Mouse (Mus musculus) frontal cortex, postnatal 14 days (tissue): ENCODE measurements around the gene Cst12.
"Not testable (repeated sequence)": the region's sequence is repeated elsewhere in the genome, so short reads cannot be mapped to it uniquely, and the experiment has no call there.

ENCODE experiments used
- DNase-seq, 2 experiments: peaks; one replicate each; pipeline ENCODE4 v3.0.0; 2022; ENCODE audit warnings: low spot score in 2 of 2

Gene Cst12

DNA sequence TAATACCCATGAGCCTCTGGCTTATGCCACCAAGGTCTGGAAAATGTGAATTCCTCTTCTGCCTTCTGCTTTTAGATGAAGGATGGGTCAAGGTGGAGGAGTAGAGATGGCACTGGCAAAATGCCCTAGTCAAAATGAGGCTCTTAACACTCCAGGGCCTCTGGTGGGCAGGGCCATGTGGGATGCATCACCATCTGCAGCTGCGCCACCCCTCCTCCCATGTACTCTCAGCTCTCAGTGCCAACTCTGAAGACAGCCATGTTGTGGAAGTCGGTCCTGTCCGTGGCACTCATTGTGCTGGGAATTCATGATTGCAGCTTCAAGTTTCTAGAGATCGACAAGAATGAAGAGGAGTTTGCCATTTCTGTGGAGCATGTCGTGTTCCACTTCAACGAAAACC lies at the start of gene Cst12:
Cst12 (plus strand) TSS at position 220 of the 400 bp plus-strand sequence.
- DNase-seq, result no peak

GRCm38 (mm10) chr2:148743001-148743400 lies 46.2 kb upstream of the Cst12 start:
- peak in 1 of 2 experiments; percentile 18 for DNase-seq

DNA sequence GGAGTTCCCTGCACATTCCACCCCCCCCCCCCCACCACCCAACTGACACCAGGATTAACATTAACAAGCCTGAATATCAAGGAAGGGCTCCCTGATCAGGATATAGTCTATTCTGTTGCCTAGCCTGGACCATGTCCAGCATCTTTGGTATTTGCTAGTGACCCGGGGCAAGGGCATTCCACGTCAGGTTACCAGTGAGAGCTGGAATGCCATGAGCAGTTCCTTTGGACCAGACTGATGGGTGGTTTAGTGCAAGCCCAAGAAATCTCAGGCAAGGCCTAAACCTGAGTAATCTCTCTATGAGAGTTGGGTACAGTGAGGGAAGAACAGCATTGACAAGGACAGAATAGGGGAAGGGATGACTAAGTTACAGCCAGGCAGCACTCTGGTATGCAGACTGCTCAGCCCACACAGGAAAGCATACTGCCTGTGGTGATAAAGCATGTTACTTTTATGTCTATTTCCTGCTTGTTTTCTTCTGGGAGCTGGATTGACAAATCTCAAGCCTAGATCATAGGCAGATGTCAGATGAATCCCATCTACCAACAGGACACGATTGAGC lies 45.2 kb upstream of the Cst12 start:
- no peak for DNase-seq

- no peak for DNase-seq
Measured at GRCm38 (mm10) chr2:148750058-148750457, 39.1 kb upstream of the Cst12 start, which contains the start of gene Cstl1. Cstl1 (plus strand) TSS chr2:148750358.

GRCm38 (mm10) chr2:148751893-148752813 lies 37.0 kb upstream of the Cst12 start:
- peak; percentile 28 to 61 for DNase-seq

GRCm38 (mm10) chr2:148754310-148754846 lies 34.8 kb upstream of the Cst12 start:
- no peak for DNase-seq

DNA sequence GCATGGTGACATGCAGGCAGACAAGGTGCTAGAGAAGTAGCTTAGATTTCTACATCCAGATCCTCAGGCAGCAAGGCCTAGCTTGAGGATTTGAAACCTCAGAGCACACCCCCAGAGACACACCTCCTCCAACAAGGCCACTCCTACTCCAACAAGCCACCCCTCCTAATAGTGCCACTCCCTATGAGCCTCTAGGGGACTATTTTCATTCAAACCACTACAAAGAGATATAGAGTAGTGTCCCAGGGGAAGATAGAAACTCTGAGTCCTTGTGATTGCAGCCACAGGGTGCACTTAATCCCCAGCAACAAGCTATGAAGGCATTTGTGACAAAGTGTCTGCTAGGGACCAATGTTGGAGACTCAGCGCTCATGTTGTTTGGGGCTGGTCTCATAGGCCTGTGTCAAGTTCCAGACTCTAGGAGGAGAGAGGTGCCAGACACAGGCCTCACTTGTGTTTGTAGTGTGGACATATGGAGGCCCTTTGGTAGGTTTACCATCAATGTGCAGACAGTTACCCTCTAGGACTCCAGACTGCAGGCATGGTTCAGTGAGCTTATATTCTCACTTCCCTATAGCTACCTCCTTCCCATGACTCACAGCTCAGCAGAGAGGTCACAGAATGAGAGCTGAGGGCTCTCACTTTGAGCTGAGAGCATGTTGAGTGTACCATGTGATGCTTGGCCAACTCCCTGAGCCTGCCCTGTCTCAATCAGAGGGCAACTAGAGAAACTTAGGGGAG lies 25.3 kb upstream of the Cst12 start:
- no peak for DNase-seq

GRCm38 (mm10) chr2:148771397-148771796 lies 17.8 kb upstream of the Cst12 start, which contains the start of gene Cst11:
Cst11 (minus strand) TSS chr2:148771497.
- DNase-seq, result not testable (repeated sequence)

DNA sequence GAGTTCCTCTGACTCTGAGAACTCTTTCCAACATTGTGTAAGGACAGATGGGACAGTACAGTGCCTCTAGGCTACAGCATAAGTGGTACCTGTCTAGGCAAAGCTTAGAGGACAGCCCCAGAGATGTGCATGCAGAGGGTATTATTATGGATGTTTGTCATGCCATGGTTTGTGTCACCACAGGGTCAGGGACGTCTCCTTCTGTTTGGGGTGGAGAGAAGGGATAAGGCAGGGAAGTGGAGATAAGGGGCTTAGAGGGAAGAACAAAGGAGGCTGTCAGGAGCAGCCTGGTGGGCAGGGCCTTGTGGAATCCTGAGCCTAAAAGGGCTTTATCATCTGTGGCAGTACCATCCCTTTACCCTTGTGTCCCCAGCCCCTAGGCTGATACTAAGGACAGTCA lies 7.5 kb upstream of the Cst12 start, which contains the start of gene 8030411F24Rik:
8030411F24Rik (plus strand) TSS at position 301 of the 400 bp plus-strand sequence.
- no peak for DNase-seq

DNA sequence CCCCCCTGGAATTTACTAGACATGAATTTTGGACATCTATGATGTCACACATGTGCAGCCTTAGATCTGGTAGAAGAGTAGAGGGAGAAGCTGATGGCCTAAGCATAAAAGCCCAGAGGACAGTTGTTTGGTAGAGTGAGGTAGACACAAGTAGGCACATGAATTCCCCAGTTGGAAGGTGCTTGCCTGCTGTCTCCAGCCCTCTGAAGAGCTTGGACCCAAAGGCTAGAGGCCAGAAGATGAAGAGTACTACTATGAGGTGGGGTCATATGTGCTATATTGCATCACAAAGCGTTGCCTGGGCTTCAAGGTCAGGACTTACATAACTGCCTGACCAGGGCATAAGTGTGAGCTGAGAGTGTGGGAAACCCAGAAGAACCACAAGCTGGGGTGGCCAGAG lies 9.3 kb downstream of the Cst12 start, which contains the start of gene Cst8:
Cst8 (plus strand) TSS at position 301 of the 400 bp plus-strand sequence.
- DNase-seq, result no peak

- DNase-seq, result no peak
Measured at GRCm38 (mm10) chr2:148801491-148801921, 12.3 kb downstream of the Cst12 start.

GRCm38 (mm10) chr2:148806696-148807095 lies 17.5 kb downstream of the Cst12 start:
- no peak for DNase-seq

- no peak for DNase-seq
Measured at GRCm38 (mm10) chr2:148819909-148820308, 30.7 kb downstream of the Cst12 start, which contains the start of gene Cst13. Cst13 (plus strand) TSS chr2:148820081.

DNA sequence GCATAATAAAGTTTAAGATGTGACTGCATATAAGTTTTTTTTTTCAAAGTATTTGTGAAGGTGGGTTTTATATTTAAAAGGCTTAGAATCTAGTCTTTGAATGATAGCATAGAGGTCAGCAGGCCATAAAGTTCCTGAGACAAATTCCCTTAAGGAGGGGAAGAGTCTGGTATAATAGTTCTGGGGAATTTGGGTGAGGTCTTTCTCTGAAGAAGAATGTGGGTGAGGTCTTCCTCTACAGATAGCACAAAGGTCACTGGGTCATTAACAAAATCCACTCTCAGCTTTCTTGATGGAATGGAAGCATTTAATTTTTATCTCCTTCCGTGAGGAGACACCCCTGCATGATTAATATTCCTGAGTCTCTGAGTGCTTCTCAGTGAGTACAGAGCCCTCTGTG lies 36.8 kb downstream of the Cst12 start:
- DNase-seq, result no peak

DNA sequence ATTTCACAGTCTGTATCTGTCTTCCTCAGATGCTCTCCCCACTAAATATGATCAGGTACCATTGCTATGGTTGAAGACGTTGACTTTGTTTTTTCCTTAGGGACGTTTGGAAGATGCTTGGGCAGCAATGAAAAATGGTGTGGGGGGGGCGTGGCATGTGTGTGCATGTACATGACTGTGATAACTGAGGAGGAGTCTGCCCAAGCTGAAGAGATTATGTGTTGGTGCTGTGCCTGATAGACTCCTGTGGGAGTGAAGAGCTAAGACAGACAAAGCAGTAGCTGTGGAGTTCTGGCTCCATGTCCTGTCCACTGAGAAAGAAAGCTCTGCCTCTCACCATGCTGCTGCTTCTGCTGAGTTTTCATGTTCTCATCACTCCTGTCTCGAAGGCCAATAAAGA lies 45.8 kb downstream of the Cst12 start, which contains the start of gene Cst9:
Cst9 (plus strand) TSS at position 236 of the 400 bp plus-strand sequence.
- no peak for DNase-seq

GRCm38 (mm10) chr2:148838075-148838777 lies 49.1 kb downstream of the Cst12 start:
- no peak for DNase-seq

DNA sequence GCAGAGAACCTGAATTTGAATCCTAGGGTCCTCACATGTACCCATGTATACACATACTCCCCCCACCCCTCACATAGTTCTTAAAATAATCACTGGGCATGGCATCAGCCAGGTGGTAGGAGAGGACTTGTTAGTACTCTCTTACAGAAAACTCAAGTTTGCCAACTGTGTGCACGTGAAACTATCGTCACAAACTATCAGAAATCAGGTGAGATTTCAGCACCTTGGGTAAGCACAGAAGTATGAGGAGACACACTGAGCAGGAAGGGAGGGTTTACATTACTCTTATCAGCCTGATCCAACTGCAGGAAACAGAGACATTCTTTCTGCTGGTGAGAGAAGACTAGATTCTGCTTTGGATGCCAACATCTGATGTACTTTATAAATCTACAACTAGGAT lies 50.1 kb downstream of the Cst12 start:
- DNase-seq, result no peak
